Mouse (Mus musculus) CH12.LX (cell line): ENCODE results near the gene Cpne9. TPM values are rescaled to one million over a fixed set of nuclear protein-coding genes. Genes with fewer than 3 reads are reported as not detected.

Experiments
- DNase-seq: peaks from one replicate; pipeline ENCODE4 v3.0.0-alpha.2; 2013; ENCODE audit errors: extremely low read depth
- H3K27ac ChIP-seq: 2 replicates; pipeline ENCODE4 v1.5.1; 2012; ENCODE audit warnings: low read depth, mild to moderate bottlenecking, control low read depth, moderate library complexity; ENCODE audit not compliant: insufficient read depth
- H3K27me3 ChIP-seq: replicated peaks from 2 replicates; pipeline ENCODE3; 2012; ENCODE audit warnings: inconsistent platforms
- H3K36me3 ChIP-seq, 2 experiments: replicated peaks in 1 of 2; 2 replicates each; pipeline versions ENCODE3 to v1.6.1; 2012; ENCODE audit warnings: inconsistent platforms in 1 of 2, low read length in 1 of 2, mild to moderate bottlenecking in 1 of 2, mixed read lengths in 1 of 2, moderate library complexity in 1 of 2; ENCODE audit not compliant: control insufficient read depth in 1 of 2, insufficient read depth in 1 of 2
- H3K4me1 ChIP-seq, 2 experiments: 2 replicates each; pipeline ENCODE4 v1.6.1; 2012; ENCODE audit warnings: inconsistent platforms in 1 of 2, moderate library complexity in 1 of 2; ENCODE audit not compliant: insufficient read depth in 2 of 2, control insufficient read depth in 1 of 2
- H3K4me2 ChIP-seq: 2 replicates; pipeline ENCODE4 v1.6.1; 2012; ENCODE audit warnings: low read depth, mild to moderate bottlenecking, control low read depth; ENCODE audit not compliant: poor library complexity, insufficient read depth, severe bottlenecking
- H3K4me3 ChIP-seq, 3 experiments: fragments of 150-350 bp in 1 of 3; sonication (generic) in 1 of 3; replicated peaks in 1 of 3; 2 replicates each; pipeline versions ENCODE3 to v1.5.1; 2011 to 2012; ENCODE audit warnings: low read depth in 2 of 3, low read length in 2 of 3, mild to moderate bottlenecking in 2 of 3, moderate library complexity in 2 of 3, control low read depth in 1 of 3, improper control_type of control experiment in 1 of 3, inconsistent platforms in 1 of 3, mixed read lengths in 1 of 3; ENCODE audit not compliant: poor library complexity in 1 of 3
- H3K79me2 ChIP-seq: replicated peaks from 2 replicates; pipeline ENCODE4 v1.6.1; 2012; ENCODE audit warnings: mild to moderate bottlenecking, moderate library complexity; ENCODE audit not compliant: control insufficient read depth, poor library complexity, insufficient read depth, severe bottlenecking; ENCODE audit errors: extremely low read depth
- H3K9ac ChIP-seq: 2 replicates; pipeline ENCODE4 v1.6.1; 2012; ENCODE audit warnings: low read depth, mild to moderate bottlenecking, control low read depth, moderate library complexity; ENCODE audit not compliant: insufficient read depth
- H3K9me3 ChIP-seq: replicated peaks from 2 replicates; pipeline ENCODE3; 2012; ENCODE audit warnings: low read length, inconsistent platforms, mixed read lengths
- BHLHE40 ChIP-seq: IDR thresholded peaks from 2 replicates; pipeline ENCODE4 v1.6.1; 2011; ENCODE audit warnings: mild to moderate bottlenecking, low read depth, low read length, improper control_type of control experiment
- CHD1 ChIP-seq: IDR thresholded peaks from 2 replicates; pipeline ENCODE4 v1.6.1; 2012; ENCODE audit warnings: low read depth, low read length, improper control_type of control experiment, inconsistent platforms
- CHD2 ChIP-seq: IDR thresholded peaks from 2 replicates; pipeline ENCODE4 v1.6.1; 2011; ENCODE audit warnings: low read length, improper control_type of control experiment
- CTCF ChIP-seq, 2 experiments: IDR thresholded peaks in 1 of 2; conservative IDR thresholded peaks in 1 of 2; 2 replicates each; pipeline ENCODE4 v1.5.1; 2011 to 2012; ENCODE audit warnings: low read depth in 2 of 2, low read length in 2 of 2, improper control_type of control experiment in 1 of 2, inconsistent platforms in 1 of 2, mild to moderate bottlenecking in 1 of 2, moderate library complexity in 1 of 2
- E2F4 ChIP-seq: IDR thresholded peaks from 2 replicates; pipeline ENCODE4 v1.6.1; 2011; ENCODE audit warnings: low read depth, low read length, improper control_type of control experiment; ENCODE audit not compliant: insufficient replicate concordance
- ELF1 ChIP-seq: IDR thresholded peaks from 2 replicates; pipeline ENCODE4 v1.6.1; 2014; ENCODE audit warnings: low read depth, mild to moderate bottlenecking, inconsistent platforms, low read length, improper control_type of control experiment
- EP300 ChIP-seq: IDR thresholded peaks from 2 replicates; pipeline ENCODE4 v1.6.1; 2011; ENCODE audit warnings: low read length, improper control_type of control experiment
- ETS1 ChIP-seq: conservative IDR thresholded peaks from 2 replicates; pipeline ENCODE4 v1.6.1; 2012; ENCODE audit warnings: low read depth, mild to moderate bottlenecking, inconsistent platforms, low read length, improper control_type of control experiment, moderate library complexity
- GABPA ChIP-seq: IDR thresholded peaks from 2 replicates; pipeline ENCODE4 v1.6.1; 2012; ENCODE audit warnings: low read depth, low read length, improper control_type of control experiment, inconsistent platforms; ENCODE audit not compliant: insufficient replicate concordance
- HCFC1 ChIP-seq: IDR thresholded peaks from 2 replicates; pipeline ENCODE4 v1.6.1; 2012; ENCODE audit warnings: low read depth, mild to moderate bottlenecking, inconsistent platforms, low read length, improper control_type of control experiment
- IRF4 ChIP-seq: IDR thresholded peaks from 2 replicates; pipeline ENCODE4 v1.6.1; 2014; ENCODE audit warnings: low read depth, mild to moderate bottlenecking, inconsistent platforms, low read length, improper control_type of control experiment
- JUN ChIP-seq: IDR thresholded peaks from 2 replicates; pipeline ENCODE4 v1.6.1; 2011; ENCODE audit warnings: low read depth, mild to moderate bottlenecking, low read length, improper control_type of control experiment, moderate library complexity; ENCODE audit not compliant: insufficient read depth
- JUND ChIP-seq: conservative IDR thresholded peaks from 2 replicates; pipeline ENCODE4 v1.6.1; 2011; ENCODE audit warnings: low read depth, low read length, improper control_type of control experiment
- KAT2A ChIP-seq: IDR thresholded peaks from 2 replicates; pipeline ENCODE4 v1.6.1; 2012; ENCODE audit warnings: low read length, improper control_type of control experiment, inconsistent platforms; ENCODE audit not compliant: insufficient replicate concordance
- MAFK ChIP-seq: IDR thresholded peaks from 2 replicates; pipeline ENCODE4 v1.6.1; 2011; ENCODE audit warnings: low read length, improper control_type of control experiment; ENCODE audit not compliant: insufficient replicate concordance
- MAX ChIP-seq: IDR thresholded peaks from 2 replicates; pipeline ENCODE4 v1.6.1; 2011; ENCODE audit warnings: low read length, improper control_type of control experiment
- MAZ ChIP-seq: IDR thresholded peaks from 2 replicates; pipeline ENCODE4 v1.6.1; 2012; ENCODE audit warnings: low read depth, mild to moderate bottlenecking, inconsistent platforms, low read length, improper control_type of control experiment, moderate library complexity
- MEF2A ChIP-seq: IDR thresholded peaks from 2 replicates; pipeline ENCODE4 v1.6.1; 2014; ENCODE audit warnings: low read depth, mild to moderate bottlenecking, inconsistent platforms, low read length, improper control_type of control experiment, borderline replicate concordance
- MXI1 ChIP-seq: IDR thresholded peaks from 2 replicates; pipeline ENCODE4 v1.6.1; 2011; ENCODE audit warnings: mild to moderate bottlenecking, low read depth, low read length, improper control_type of control experiment
- MYC ChIP-seq: IDR thresholded peaks from 2 replicates; pipeline ENCODE4 v1.6.1; 2011; ENCODE audit warnings: low read depth, mild to moderate bottlenecking, improper control_type of control experiment, low read length
- NELFE ChIP-seq: IDR thresholded peaks from 2 replicates; pipeline ENCODE4 v1.6.1; 2011; ENCODE audit warnings: low read depth, low read length, improper control_type of control experiment
- NRF1 ChIP-seq: IDR thresholded peaks from 2 replicates; pipeline ENCODE4 v1.6.1; 2014; ENCODE audit warnings: low read depth, mild to moderate bottlenecking, inconsistent platforms, low read length, improper control_type of control experiment, moderate library complexity
- PAX5 ChIP-seq: IDR thresholded peaks from 2 replicates; pipeline ENCODE4 v1.6.1; 2012; ENCODE audit warnings: low read length, inconsistent platforms, mixed read lengths
- POLR2A ChIP-seq: IDR thresholded peaks from 2 replicates; pipeline ENCODE4 v1.6.1; 2011; ENCODE audit warnings: low read depth, mild to moderate bottlenecking, improper control_type of control experiment, low read length
- POLR2AphosphoS2 ChIP-seq: IDR thresholded peaks from 2 replicates; pipeline ENCODE4 v1.6.1; 2011; ENCODE audit warnings: low read depth, low read length, improper control_type of control experiment
- RAD21 ChIP-seq: IDR thresholded peaks from 2 replicates; pipeline ENCODE4 v1.6.1; 2011; ENCODE audit warnings: low read depth, mild to moderate bottlenecking, low read length, improper control_type of control experiment, moderate library complexity
- RCOR1 ChIP-seq: conservative IDR thresholded peaks from 2 replicates; pipeline ENCODE4 v1.6.1; 2012; ENCODE audit warnings: low read depth, mild to moderate bottlenecking, inconsistent platforms, low read length, improper control_type of control experiment
- SIN3A ChIP-seq: IDR thresholded peaks from 2 replicates; pipeline ENCODE4 v1.6.1; 2012; ENCODE audit warnings: low read length, improper control_type of control experiment, inconsistent platforms
- SMC3 ChIP-seq: IDR thresholded peaks from 2 replicates; pipeline ENCODE4 v1.6.1; 2011; ENCODE audit warnings: low read depth, low read length, improper control_type of control experiment
- TBP ChIP-seq: conservative IDR thresholded peaks from 2 replicates; pipeline ENCODE4 v1.6.1; 2011; ENCODE audit warnings: low read depth, low read length, improper control_type of control experiment
- TCF12 ChIP-seq: IDR thresholded peaks from 2 replicates; pipeline ENCODE4 v1.6.1; 2014; ENCODE audit warnings: low read depth, mild to moderate bottlenecking, inconsistent platforms, low read length, improper control_type of control experiment
- UBTF ChIP-seq: IDR thresholded peaks from 2 replicates; pipeline ENCODE4 v1.6.1; 2012; ENCODE audit warnings: low read depth, mild to moderate bottlenecking, inconsistent platforms, low read length, improper control_type of control experiment, moderate library complexity
- USF1 ChIP-seq: IDR thresholded peaks from 2 replicates; pipeline ENCODE4 v1.6.1; 2014; ENCODE audit warnings: low read depth, mild to moderate bottlenecking, inconsistent platforms, low read length, improper control_type of control experiment
- USF2 ChIP-seq: conservative IDR thresholded peaks from 2 replicates; pipeline ENCODE4 v1.6.1; 2011; ENCODE audit warnings: low read depth, low read length, improper control_type of control experiment
- ZC3H11A ChIP-seq: IDR thresholded peaks from 2 replicates; pipeline ENCODE4 v1.6.1; 2012; ENCODE audit warnings: low read depth, mild to moderate bottlenecking, inconsistent platforms, low read length, improper control_type of control experiment
- ZKSCAN1 ChIP-seq: IDR thresholded peaks from 2 replicates; pipeline ENCODE4 v1.6.1; 2012; ENCODE audit warnings: low read depth, inconsistent platforms, low read length, improper control_type of control experiment, borderline replicate concordance
- ZMIZ1 ChIP-seq: IDR thresholded peaks from 2 replicates; pipeline ENCODE4 v1.6.1; 2012; ENCODE audit warnings: low read depth, mild to moderate bottlenecking, inconsistent platforms, low read length, improper control_type of control experiment
- ZNF384 ChIP-seq: IDR thresholded peaks from 2 replicates; pipeline ENCODE4 v1.6.1; 2012; ENCODE audit warnings: low read depth, low read length, improper control_type of control experiment, inconsistent platforms
- dilution Hi-C: fragments of 300-500 bp; cut with MboI; formaldehyde crosslinking; loops from 2 replicates; pipeline ENCODE4 v1.14.3; 2020; ENCODE audit warnings: low sequenced_read_pairs; ENCODE audit not compliant: extremely low pct_unique_long_range_greater_than_20kb, extremely low pct_ligation_motif_present
- in situ Hi-C: fragments of 300-500 bp; cut with MboI; formaldehyde crosslinking; loops from 3 replicates; pipeline ENCODE4 v1.14.3; 2019; ENCODE audit warnings: low sequenced_read_pairs, low pct_ligation_motif_present, low pct_unique_long_range_greater_than_20kb, mixed read lengths
- polyA plus RNA-seq: library from polyadenylated mRNA; unstranded; fragments of >175 nt; gene quantifications from 2 replicates; pipeline ENCODE4 v1.2.1, GENCODE M21; 2012; ENCODE audit warnings: low read depth; ENCODE audit not compliant: insufficient read length
- total RNA-seq, 2 experiments: library from RNA; depleted of rRNA; stranded (reverse); fragments of 300-350 nt in 1 of 2; fragments of >200 nt in 1 of 2; gene quantifications; 2 replicates each; pipeline ENCODE4 v1.2.3; 2012 to 2014

The Cpne9 gene
- total and polyA plus RNA-seq, 3 experiments: 0.19 to 0.27 (median 0.25) TPM

GRCm38 (mm10) chr6:113238442-113238841 is 43.7 kb upstream of the Cpne9 start:
- in situ Hi-C loops (loop anchor here (5.0 kb wide), 1 partner anchor 66 kb away; no protein-coding TSS in a partner anchor), dilution Hi-C loops (no loop called here)
- peak overlapping the region; percentile 56 for H3K9ac ChIP-seq
- peaks cover 24% of the 10 kb centered on the region for H3K79me2 ChIP-seq
- H3K4me2 ChIP-seq: peak overlapping the region; percentile 53
- H3K9me3 ChIP-seq: no peaks in the 10 kb centered on the region
- DNase-seq: peak; percentile 58
- TF ChIP-seq NELFE: no peak
- no peak for TF ChIP-seq MYC
- peak; percentile 54; the same call in 1 of the 2 replicates for TF ChIP-seq MAZ
- no peak for TF ChIP-seq NRF1
- no peak for TF ChIP-seq MAX
- TF ChIP-seq KAT2A: no peak
- no peak for TF ChIP-seq ZKSCAN1
- TF ChIP-seq IRF4: peak; percentile 79
- TF ChIP-seq BHLHE40: no peak
- peak; percentile 61; the same call in 1 of the 2 replicates for TF ChIP-seq SIN3A
- no peak for TF ChIP-seq USF1
- no peak for TF ChIP-seq POLR2A
- TF ChIP-seq MEF2A: peak; percentile 53; the same call in 1 of the 2 replicates
- no peak for TF ChIP-seq ZMIZ1
- TF ChIP-seq RCOR1: no peak
- no peak for TF ChIP-seq UBTF
- TF ChIP-seq JUN: no peak
- TF ChIP-seq RAD21: no peak
- no peak for TF ChIP-seq CTCF (conservative IDR thresholded peaks at IDR 0.05 in 1 of 2, IDR thresholded peaks at IDR 0.05 in 1 of 2; ENCODE audit: low read depth in 2 of 2, low read length in 2 of 2)
- TF ChIP-seq USF2: no peak
- no peak for TF ChIP-seq CHD2
- peak; percentile 71 for TF ChIP-seq TBP
- no peak for TF ChIP-seq CHD1
- TF ChIP-seq MAFK: no peak
- no peak for TF ChIP-seq TCF12
- no peak for TF ChIP-seq E2F4
- TF ChIP-seq EP300: peak; percentile 55
- no peak for TF ChIP-seq ZC3H11A
- no peak for TF ChIP-seq MXI1
- no peak for TF ChIP-seq PAX5
- no peak for TF ChIP-seq JUND
- TF ChIP-seq HCFC1: no peak; the same call in 1 of the 2 replicates
- no peak for TF ChIP-seq ZNF384
- no peak for TF ChIP-seq SMC3
- no peak for TF ChIP-seq POLR2AphosphoS2
- peak; percentile 36; the same call in 1 of the 2 replicates for TF ChIP-seq ETS1
- no peak for TF ChIP-seq GABPA
- TF ChIP-seq ELF1: no peak
- H3K27ac ChIP-seq: peak overlapping the region; percentile 55; the same call in 1 of the 2 replicates
- peak overlapping the region; percentile 83 to 97 (median 95) for H3K4me3 ChIP-seq
- no peaks in the 10 kb centered on the region for H3K27me3 ChIP-seq
- peaks cover 8 to 67% of the 10 kb centered on the region in 2 experiments; a peak in 3 of 4 replicates for H3K4me1 ChIP-seq
- H3K36me3 ChIP-seq: peaks cover 23 to 40% of the 10 kb centered on the region in 2 experiments
